ENCODE assay signal across 17 mouse cellular contexts in the genomic region with DNA sequence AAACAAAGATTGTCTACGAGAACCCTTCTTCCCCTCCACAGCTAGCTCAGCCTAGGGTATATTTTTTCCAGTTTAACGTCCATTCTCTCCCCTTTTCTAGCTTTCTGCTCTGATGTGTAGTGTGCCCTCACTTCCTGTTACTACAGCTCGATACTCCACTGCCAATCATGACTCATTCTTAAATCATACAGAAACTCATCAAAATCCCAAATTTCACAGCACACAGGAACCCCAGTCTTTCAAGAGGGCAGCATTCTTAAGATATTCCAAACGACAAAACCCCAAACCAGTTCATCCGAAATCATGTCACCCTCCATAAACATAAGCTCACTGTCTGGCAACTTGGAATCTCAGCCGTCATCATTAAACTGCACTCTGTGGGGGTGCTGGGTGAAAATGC. TPM values are rescaled to one million over a fixed set of nuclear protein-coding genes. Genes with fewer than 3 reads are reported as not detected.
A peak's percentile ranks its signal among the peaks of the same experiment; 100 is the strongest.
DNase-seq lines count a peak whose midpoint lies in the region; ATAC-seq and TF ChIP-seq lines count a peak whose summit lies in the region.
"Had no signal": no experiment of that assay in that cellular context is flagged by ENCODE, and none has a peak within 500 bp of the region (broad histone marks: within the 10 kb centered on the region; RNA-seq: fewer than 3 reads in every experiment).

No protein-coding gene starts in this region.

- H3K4me1 ChIP-seq in kidney, embryonic 16.5 days (ENCODE audit: insufficient read depth, low read length) = peaks cover 20% of the 10 kb centered on the region
- H3K4me1 ChIP-seq in hindbrain, embryonic 16.5 days (ENCODE audit: control insufficient read depth, insufficient read depth, low read depth, low read length) = peaks cover 8% of the 10 kb centered on the region; the same call in 1 of the 2 replicates

- no peak for TF ChIP-seq CTCF in gastrocnemius, adult 2 months (IDR thresholded peaks at IDR 0.05)

- intact Hi-C loops in gastrocnemius, adult 2 months (cut with DNase I) = no loop called here

- H3K4me2 ChIP-seq in kidney, embryonic 16.5 days (replicated peaks; ENCODE audit: low read depth, low read length) = peak overlapping the region; percentile 36
- no peak overlapping the region for H3K4me2 ChIP-seq in hindbrain, embryonic 16.5 days (ENCODE audit: low read length)
- H3K4me2 ChIP-seq: embryonic facial prominence, embryonic 15.5 days; midbrain, embryonic 12.5 days; neural tube, embryonic 13.5 days had no signal

- no peaks in the 10 kb centered on the region for H3K9me3 ChIP-seq in kidney, embryonic 16.5 days (ENCODE audit: low read length)
- no peaks in the 10 kb centered on the region for H3K9me3 ChIP-seq in hindbrain, embryonic 16.5 days (ENCODE audit: control insufficient read depth, low read length)
- H3K9me3 ChIP-seq: embryonic facial prominence, embryonic 15.5 days; midbrain, embryonic 12.5 days; neural tube, embryonic 13.5 days had no signal

- H3K36me3 ChIP-seq in kidney, embryonic 16.5 days (ENCODE audit: insufficient read depth, low read length) = no peaks in the 10 kb centered on the region
- H3K36me3 ChIP-seq in hindbrain, embryonic 16.5 days (ENCODE audit: control insufficient read depth, insufficient read depth, low read length) = no peaks in the 10 kb centered on the region
- H3K36me3 ChIP-seq: embryonic facial prominence, embryonic 15.5 days; midbrain, embryonic 12.5 days; neural tube, embryonic 13.5 days had no signal

- no peak for ATAC-seq in kidney, embryonic 16.5 days (ENCODE audit: low FRiP score, low TSS enrichment)
- peak; percentile 27 for ATAC-seq in inflammation-experienced regulatory T-cells, adult 6 months
- ATAC-seq in hindbrain, embryonic 16.5 days = no peak
- ATAC-seq: forebrain, postnatal 0 days had no signal

- 48% methylated on average over 6 of the region's 6 CpGs for WGBS in kidney, embryonic 16.5 days
- WGBS in hindbrain, embryonic 16.5 days = 69% methylated on average over 6 of the region's 6 CpGs

- H3K27me3 ChIP-seq in kidney, embryonic 16.5 days (ENCODE audit: insufficient read depth, low read length) = no peaks in the 10 kb centered on the region
- H3K27me3 ChIP-seq in hindbrain, embryonic 16.5 days (replicated peaks; ENCODE audit: control insufficient read depth, insufficient read depth, low read length) = no peaks in the 10 kb centered on the region
- H3K27me3 ChIP-seq: embryonic facial prominence, embryonic 15.5 days; neural tube, embryonic 13.5 days had no signal

- peak overlapping the region; percentile 29; the same call in 1 of the 2 replicates for H3K9ac ChIP-seq in kidney, embryonic 16.5 days (replicated peaks; ENCODE audit: low read length)
- no peak overlapping the region for H3K9ac ChIP-seq in hindbrain, embryonic 16.5 days (ENCODE audit: low read depth, low read length)
- H3K9ac ChIP-seq: embryonic facial prominence, embryonic 15.5 days; forebrain, postnatal 0 days; midbrain, embryonic 12.5 days; neural tube, embryonic 13.5 days had no signal

- peak overlapping the region; percentile 92 for H3K4me3 ChIP-seq in gastrocnemius, adult 2 months
- H3K4me3 ChIP-seq in kidney, embryonic 16.5 days (ENCODE audit: low read length) = peak overlapping the region; percentile 15
- no peak overlapping the region for H3K4me3 ChIP-seq in hindbrain, embryonic 16.5 days (ENCODE audit: low read length)
- H3K4me3 ChIP-seq: embryonic facial prominence, embryonic 15.5 days; midbrain, embryonic 12.5 days; neural tube, embryonic 13.5 days had no signal

- H3K27ac ChIP-seq in gastrocnemius, adult 2 months = peak overlapping the region; percentile 93
- peak overlapping the region; percentile 40 for H3K27ac ChIP-seq in kidney, embryonic 16.5 days (ENCODE audit: low read length)
- no peak overlapping the region for H3K27ac ChIP-seq in hindbrain, embryonic 16.5 days (ENCODE audit: low read depth, low read length)
- H3K27ac ChIP-seq: embryonic facial prominence, embryonic 15.5 days; midbrain, embryonic 12.5 days; neural tube, embryonic 13.5 days had no signal

- no peak for DNase-seq in gastrocnemius, adult 2 months
- DNase-seq in gastrocnemius, postnatal 10 days = no peak
- DNase-seq in kidney, adult 8-10 months = no peak
- DNase-seq in CD4-positive, CD25-positive, alpha-beta regulatory T cell, adult 2 months (ENCODE audit: low read depth, low spot score) = peak; percentile 40
- DNase-seq in urinary bladder, postnatal 14 days (ENCODE audit: low spot score) = no peak
- DNase-seq: adrenal gland, postnatal 36 days; B cell, adult 2 months; cerebellum, adult 9-10 months; forebrain, postnatal 0 days; kidney, postnatal 25 days; right cerebral cortex, postnatal 14 days had no signal

RNA-seq across cellular contexts. Expression of a gene that starts 5.0 kb away (rescaled TPM):
- total RNA-seq in gastrocnemius, adult 2 months (2021) = 10 to 100 TPM; 11.7 to 14.2 TPM
- total RNA-seq in gastrocnemius, postnatal 10 days (2021) = 10 to 100 TPM; 41.9 to 46.7 TPM
- 41.3 and 45.6 TPM in 2 replicates for polyA plus RNA-seq in kidney, embryonic 16.5 days (2015; fragmentation: Nextera tagmentation; extraction: Ambion mirVana)
- polyA plus RNA-seq in inflammation-experienced regulatory T-cells, adult 6 months (2017; shearing (Covaris generic)) = 10 to 100 TPM; 36.0 to 50.7 (median 38.6) TPM
- 4.1 and 8.8 TPM in 2 replicates for polyA plus RNA-seq in hindbrain, embryonic 16.5 days (2015; fragmentation: Nextera tagmentation; extraction: Ambion mirVana)
